Mouse (Mus musculus) lung, adult 2 months (tissue): ENCODE measurements around the gene Pmepa1.

Source experiments
- CTCF ChIP-seq: fragments of 200-500 bp; IDR thresholded peaks from 2 replicates; pipeline ENCODE4 v1.5.1; 2011; ENCODE audit warnings: mild to moderate bottlenecking, low read length, control low read depth; ENCODE audit not compliant: insufficient read depth
- POLR2A ChIP-seq: fragments of 200-500 bp; IDR thresholded peaks from 2 replicates; pipeline ENCODE4 v1.6.1; 2011; ENCODE audit warnings: low read depth, mild to moderate bottlenecking, control low read depth, low read length, borderline replicate concordance; ENCODE audit errors: extremely low read depth

DNA sequence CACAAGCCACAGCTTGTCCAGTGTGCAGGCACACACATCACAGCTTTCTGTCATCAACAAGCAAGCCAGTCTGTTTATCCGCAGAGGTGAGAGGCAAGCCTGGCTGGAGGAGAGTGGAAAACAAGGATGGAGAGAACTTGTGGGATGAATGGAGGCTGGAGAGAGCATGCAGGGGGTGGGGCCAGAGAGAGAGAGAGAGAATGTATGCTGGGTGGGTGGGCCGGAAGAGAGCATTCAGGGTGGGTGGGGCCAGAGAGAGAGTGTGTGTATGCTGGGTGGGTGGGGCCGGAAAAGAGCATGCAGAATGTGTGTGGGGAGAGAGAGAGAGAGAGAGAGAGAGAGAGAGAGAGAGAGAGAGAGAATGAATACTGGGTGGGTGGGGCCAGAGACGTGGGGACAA is 71.7 kb downstream of the Pmepa1 start:
- TF ChIP-seq CTCF = no peak
- no peak for TF ChIP-seq POLR2A
